Mouse (Mus musculus) thymus, adult 2 months (tissue): Measurements from ENCODE around the gene Zfp541.

ENCODE experiments used
- CTCF ChIP-seq: fragments of 200-500 bp; IDR thresholded peaks from 2 replicates; pipeline ENCODE4 v1.5.1; 2012; ENCODE audit warnings: mild to moderate bottlenecking, control low read depth, low read length, moderate library complexity, borderline replicate concordance; ENCODE audit not compliant: control insufficient read depth, poor library complexity, insufficient read depth; ENCODE audit errors: extremely low read depth
- POLR2A ChIP-seq: fragments of 200-500 bp; IDR thresholded peaks from 2 replicates; pipeline ENCODE4 v1.6.1; 2012; ENCODE audit warnings: mild to moderate bottlenecking, low read length, control low read depth, moderate library complexity; ENCODE audit not compliant: control insufficient read depth, poor library complexity, insufficient read depth; ENCODE audit errors: extremely low read depth

GRCm38 (mm10) chr7:16015384-16015783, 46.2 kb upstream of the Zfp541 start:
- TF ChIP-seq CTCF, result no peak
- TF ChIP-seq POLR2A, result no peak
